Mouse (Mus musculus) C2C12 (cell line): ENCODE data around the gene Pjvk.

ENCODE experiments used
- CEBPB ChIP-seq: IDR thresholded peaks from one replicate; pipeline ENCODE4 v1.6.1; 2011; ENCODE audit warnings: low read depth, mild to moderate bottlenecking, control low read depth, moderate library complexity
- CTCF ChIP-seq: IDR thresholded peaks from one replicate; pipeline ENCODE4 v1.5.1; 2011; ENCODE audit not compliant: control insufficient read depth, insufficient read depth, insufficient read length
- MAX ChIP-seq: IDR thresholded peaks from one replicate; pipeline ENCODE4 v1.6.1; 2011; ENCODE audit warnings: mild to moderate bottlenecking, control low read depth
- MYOD1 ChIP-seq: IDR thresholded peaks from one replicate; pipeline ENCODE4 v1.6.1; 2011; ENCODE audit warnings: low read depth; ENCODE audit not compliant: control insufficient read depth, insufficient read length
- USF1 ChIP-seq: IDR thresholded peaks from one replicate; pipeline ENCODE4 v1.6.1; 2011; ENCODE audit warnings: low read depth, mild to moderate bottlenecking, control low read depth, moderate library complexity

- TF ChIP-seq CEBPB (no peak), MAX (no peak), CTCF (no peak), USF1 (no peak), MYOD1 (no peak)
Observed at GRCm38 (mm10) chr2:76667200-76667599, 18.9 kb downstream of the Pjvk start.
